Mouse (Mus musculus): Measurements from ENCODE around the gene Bmpr1a. TPM values are rescaled to one million over a fixed set of nuclear protein-coding genes. Genes with fewer than 3 reads are reported as not detected.
"Not testable (repeated sequence)": the region's sequence is repeated elsewhere in the genome, so short reads cannot be mapped to it uniquely, and the experiment has no call there.

Bmpr1a gene
- total RNA-seq, 2 experiments from 2014 or later: 37.9 to 47.0 TPM

DNA sequence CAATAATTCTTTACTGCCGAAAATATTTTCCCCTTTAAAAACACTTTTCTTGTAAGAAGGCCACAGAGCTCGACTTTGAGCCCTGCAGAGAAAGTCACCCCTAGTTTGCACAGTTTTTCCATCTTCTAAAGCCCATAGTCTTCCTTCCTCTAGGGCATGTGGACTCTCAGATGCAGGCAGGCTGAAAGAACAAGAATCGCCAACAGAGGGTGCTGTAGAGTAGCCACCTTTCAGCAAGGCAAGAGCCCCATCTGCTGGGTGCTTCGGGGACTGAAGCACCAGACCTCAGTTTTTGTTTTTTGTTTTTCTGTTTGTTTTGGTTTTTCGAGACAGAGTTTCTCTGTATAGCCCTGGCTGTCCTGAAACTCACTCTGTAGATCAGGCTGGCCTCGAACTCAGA lies 102.0 kb downstream of the Bmpr1a start:
- intact Hi-C loops (cut with DNase I): no loop called here
- peak; percentile 73 for DNase-seq

DNA sequence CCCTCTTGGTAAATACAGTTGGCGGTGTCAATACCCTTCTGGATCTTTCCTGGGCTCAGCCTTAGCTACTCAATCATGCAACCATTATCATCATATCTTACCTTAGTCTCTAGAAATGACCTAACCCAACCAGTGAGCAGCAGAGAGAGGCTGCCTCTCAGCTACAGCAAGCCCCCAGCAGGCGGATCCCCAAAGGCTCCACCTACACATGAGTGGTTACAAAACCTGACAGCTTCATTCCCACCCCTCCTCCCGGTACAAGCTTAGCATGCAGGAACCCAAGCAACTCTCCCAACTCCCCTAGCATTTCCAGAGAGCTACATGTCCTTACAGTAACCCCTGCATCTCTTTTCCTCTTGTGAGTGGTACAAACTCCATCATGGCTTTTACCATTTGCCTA lies 103.1 kb downstream of the Bmpr1a start:
- DNase-seq: no peak
- intact Hi-C loops (cut with DNase I): no loop called here

DNA sequence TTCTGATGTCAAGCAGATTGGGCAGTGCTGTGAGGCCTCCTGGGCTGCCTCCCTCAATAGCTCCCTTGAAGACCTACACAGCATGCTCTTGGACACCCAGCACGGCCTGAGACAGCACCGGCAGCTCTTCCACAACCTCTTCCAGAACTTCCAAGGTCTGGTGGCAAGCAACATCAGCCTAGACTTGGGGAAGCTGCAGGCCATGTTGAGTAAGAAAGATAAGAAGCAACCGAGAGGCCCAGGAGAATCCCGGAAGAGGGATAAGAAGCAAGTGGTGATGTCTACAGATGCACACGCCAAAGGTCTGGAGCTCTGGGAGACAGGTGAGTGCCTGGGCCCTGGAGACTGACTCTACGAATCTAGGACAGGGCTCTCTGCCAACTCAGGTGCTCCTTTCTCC lies 103.8 kb downstream of the Bmpr1a start:
- intact Hi-C loops (cut with DNase I): no loop called here
- no peak for DNase-seq

- intact Hi-C loops (cut with DNase I): no loop called here
These were observed 104.2 kb downstream of the Bmpr1a start for GRCm38 (mm10) chr14:34398901-34399300.

DNA sequence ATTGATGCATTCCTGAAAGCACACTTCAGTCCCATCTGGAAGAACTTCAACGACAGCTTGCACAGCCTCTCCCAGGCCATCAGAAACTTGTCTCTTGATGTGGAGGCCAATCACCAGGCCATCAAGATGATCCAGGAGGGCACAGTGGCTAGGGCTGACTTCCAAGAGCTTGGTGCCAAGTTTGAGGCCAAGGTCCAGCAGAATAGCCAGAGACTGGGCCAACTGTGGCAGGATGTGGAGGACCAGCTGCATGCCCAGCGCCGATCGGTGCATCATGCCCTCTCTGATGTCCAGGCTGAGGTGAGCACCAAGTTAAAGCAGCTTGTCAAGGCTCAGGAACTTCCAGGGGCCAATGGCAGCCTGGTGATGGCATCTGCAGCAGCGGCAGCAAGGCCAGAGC lies 105.3 kb downstream of the Bmpr1a start:
- intact Hi-C loops (cut with DNase I): no loop called here
- no peak for DNase-seq

More at GRCm38 (mm10) chr14:34398901-34399300, 104.2 kb downstream of the Bmpr1a start:
- DNase-seq: no peak

DNA sequence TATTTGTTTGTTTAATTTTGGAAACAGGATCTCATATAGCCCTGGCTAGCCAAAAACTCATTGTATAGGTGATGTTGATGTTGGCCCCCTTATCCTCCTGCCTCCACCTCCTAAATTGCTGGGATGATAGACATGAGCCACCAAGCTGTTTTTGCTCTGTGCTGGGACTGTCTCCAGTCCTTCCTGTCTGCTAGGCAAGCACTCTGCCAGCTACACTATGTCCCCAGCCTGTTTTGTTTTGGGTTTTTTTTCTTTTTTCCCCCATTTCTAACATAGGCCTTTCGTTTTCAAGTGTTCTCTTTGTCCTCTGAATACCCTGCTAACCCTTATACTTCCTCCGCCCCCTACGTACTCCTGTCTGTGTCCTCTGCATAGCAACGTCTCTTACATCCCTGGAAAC lies 109.8 kb downstream of the Bmpr1a start:
- intact Hi-C loops (cut with DNase I): no loop called here
- DNase-seq: no peak

GRCm38 (mm10) chr14:34382921-34383704 lies 120.0 kb downstream of the Bmpr1a start:
- DNase-seq: no peak
- intact Hi-C loops (cut with DNase I): no loop called here

GRCm38 (mm10) chr14:34378560-34379331 lies 124.4 kb downstream of the Bmpr1a start:
- intact Hi-C loops (cut with DNase I): loop anchor here (10.0 kb wide), 1 partner anchor 186 kb away; no protein-coding TSS in a partner anchor
- no peak for DNase-seq

DNA sequence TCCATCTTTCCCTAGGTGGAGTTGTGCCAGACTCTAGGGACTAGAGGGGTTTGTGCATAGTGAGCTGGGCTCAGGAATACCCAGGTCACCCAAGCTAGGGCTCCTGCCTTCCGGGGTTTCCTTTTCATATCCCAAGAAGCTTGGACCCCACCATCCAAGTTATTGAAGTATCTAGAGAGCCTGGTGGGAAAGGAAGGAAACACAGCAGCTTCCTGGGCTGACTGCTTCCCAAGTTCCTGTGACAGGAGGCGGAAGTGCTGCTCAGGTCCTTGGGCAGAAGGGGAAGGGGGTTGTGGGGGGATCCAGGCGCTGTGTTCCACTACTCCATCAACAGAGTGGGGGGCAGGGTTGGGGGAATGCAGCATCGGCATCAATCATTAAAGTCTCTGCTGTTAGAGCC lies 126.0 kb downstream of the Bmpr1a start:
- intact Hi-C loops (cut with DNase I): loop anchor here (10.0 kb wide), 1 partner anchor 188 kb away; no protein-coding TSS in a partner anchor

GRCm38 (mm10) chr14:34375941-34376340 lies 127.2 kb downstream of the Bmpr1a start:
- intact Hi-C loops (cut with DNase I): loop anchor here (10.0 kb wide), 1 partner anchor 189 kb away; no protein-coding TSS in a partner anchor
- no peak for DNase-seq

More for the DNA sequence above, 126.0 kb downstream of the Bmpr1a start:
- no peak for DNase-seq

DNA sequence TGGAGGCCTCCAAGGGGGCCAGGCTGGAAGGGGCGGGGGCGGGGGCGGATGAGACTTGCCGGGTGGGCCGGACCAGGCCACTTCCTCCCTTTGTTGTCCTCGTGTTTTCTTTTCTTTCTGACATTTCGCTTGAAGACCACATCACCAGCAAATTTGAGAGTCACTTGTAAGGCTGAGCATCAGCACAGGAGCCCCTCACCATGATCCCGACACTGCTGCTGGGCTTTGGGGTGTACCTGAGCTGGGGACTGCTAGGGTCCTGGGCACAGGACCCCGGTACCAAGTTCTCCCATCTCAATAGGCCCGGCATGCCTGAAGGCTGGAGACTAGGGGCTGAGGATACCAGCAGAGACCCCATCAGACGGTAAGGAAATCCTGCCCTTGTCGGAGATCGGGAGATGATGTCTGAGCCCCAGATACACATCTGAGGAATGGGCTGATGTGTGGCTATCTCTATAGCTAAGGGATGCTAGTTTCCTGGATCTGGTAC lies 127.7 kb downstream of the Bmpr1a start, which contains the start of gene Mmrn2:
Mmrn2 (plus strand) TSS at position 51 of the 490 bp plus-strand sequence.
- intact Hi-C loops (cut with DNase I): loop anchor here (10.0 kb wide), 1 partner anchor 189 kb away; no protein-coding TSS in a partner anchor
- no peak for DNase-seq

- peak; percentile 11 for DNase-seq
- intact Hi-C loops (cut with DNase I): loop anchor here (10.0 kb wide), 1 partner anchor 190 kb away; no protein-coding TSS in a partner anchor
These were observed 128.6 kb downstream of the Bmpr1a start, which contains the start of gene Sncg for GRCm38 (mm10) chr14:34374577-34374976. Gene Sncg (minus strand): TSS chr14:34374789.

- intact Hi-C loops (cut with DNase I): loop anchor here (10.0 kb wide), 1 partner anchor 191 kb away; no protein-coding TSS in a partner anchor
- no peak for DNase-seq
These were observed 129.6 kb downstream of the Bmpr1a start for GRCm38 (mm10) chr14:34373581-34373980.

GRCm38 (mm10) chr14:34372646-34373045 lies 130.5 kb downstream of the Bmpr1a start:
- peak; percentile 65 for DNase-seq
- intact Hi-C loops (cut with DNase I): loop anchor here (10.0 kb wide), 1 partner anchor 192 kb away; no protein-coding TSS in a partner anchor

DNA sequence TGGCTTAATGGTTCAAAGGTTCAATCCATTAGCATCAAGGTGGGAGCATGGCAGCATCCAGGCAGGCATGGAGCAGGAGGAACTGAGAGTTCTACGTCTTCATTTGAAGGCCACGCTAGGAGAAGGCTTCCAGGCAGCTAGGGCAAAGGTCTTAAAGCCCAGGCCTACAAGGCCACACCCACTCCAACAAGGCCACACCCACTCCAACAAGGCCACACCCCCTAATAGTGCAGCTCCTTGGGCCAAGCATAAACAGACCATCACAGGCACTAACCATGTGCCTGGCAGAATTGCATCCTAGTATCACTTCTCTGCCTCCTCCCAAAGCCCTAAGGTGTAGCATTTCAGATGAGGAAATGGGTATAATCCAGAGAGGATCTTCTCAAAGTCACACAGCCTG lies 131.4 kb downstream of the Bmpr1a start:
- DNase-seq: no peak
- intact Hi-C loops (cut with DNase I): loop anchor here (10.0 kb wide), 1 partner anchor 193 kb away; no protein-coding TSS in a partner anchor

- intact Hi-C loops (cut with DNase I): loop anchor here (10.0 kb wide), 1 partner anchor 194 kb away; no protein-coding TSS in a partner anchor
- no peak for DNase-seq
These were observed 132.2 kb downstream of the Bmpr1a start for GRCm38 (mm10) chr14:34370921-34371320.

DNA sequence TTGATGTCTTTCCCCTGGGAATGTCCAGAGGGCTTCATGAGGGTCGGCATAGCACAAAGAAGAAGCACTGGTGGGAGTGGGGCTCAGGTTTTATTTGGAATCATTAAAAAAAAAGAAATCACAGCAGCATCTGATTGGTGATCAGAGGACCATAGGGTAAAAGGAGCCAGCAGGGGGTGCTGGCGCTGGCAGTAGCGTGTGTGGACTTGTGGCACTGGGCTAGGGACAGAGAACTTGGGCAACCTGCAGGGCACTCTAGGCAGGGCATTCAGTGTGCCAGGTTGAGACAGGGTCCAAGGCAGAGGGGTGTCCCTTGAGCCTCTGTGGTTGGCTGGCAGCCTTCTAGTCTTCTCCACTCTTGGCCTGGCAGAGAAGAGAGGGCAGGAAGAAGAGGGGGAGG lies 132.9 kb downstream of the Bmpr1a start:
- peak; percentile 20 for DNase-seq
- intact Hi-C loops (cut with DNase I): loop anchor here (10.0 kb wide), 1 partner anchor 195 kb away; no protein-coding TSS in a partner anchor

- intact Hi-C loops (cut with DNase I): loop anchor here (10.0 kb wide), 2 partner anchors 90 to 280 kb away; partner anchors contain the start of gene Anxa8
- DNase-seq: no peak
These were observed 138.0 kb downstream of the Bmpr1a start for GRCm38 (mm10) chr14:34365147-34365507.

GRCm38 (mm10) chr14:34364254-34365146 lies 138.6 kb downstream of the Bmpr1a start:
- intact Hi-C loops (cut with DNase I): loop anchor here (10.0 kb wide), 2 partner anchors 90 to 280 kb away; partner anchors contain the start of gene Anxa8
- not testable (repeated sequence) for DNase-seq

Data from left cerebral cortex, postnatal 4 days (tissue).